Mouse (Mus musculus): Measurements from ENCODE around the gene 4922502D21Rik. TPM values are rescaled to one million over a fixed set of nuclear protein-coding genes. Genes with fewer than 3 reads are reported as not detected.

The 4922502D21Rik gene
- total RNA-seq, 2 experiments from 2014 or later: not detected

- intact Hi-C loops (cut with DNase I): no loop called here
- DNase-seq: no peak
These were observed 16.9 kb downstream of the 4922502D21Rik start for GRCm38 (mm10) chr6:129314655-129315168.

- intact Hi-C loops (cut with DNase I): no loop called here
- DNase-seq: no peak
These were observed 19.1 kb downstream of the 4922502D21Rik start for GRCm38 (mm10) chr6:129312499-129312898.

- intact Hi-C loops (cut with DNase I): no loop called here
- no peak for DNase-seq
These were observed 27.4 kb downstream of the 4922502D21Rik start for GRCm38 (mm10) chr6:129304180-129304579.

- intact Hi-C loops (cut with DNase I): no loop called here
- DNase-seq: no peak
These were observed 42.9 kb downstream of the 4922502D21Rik start for GRCm38 (mm10) chr6:129288708-129289107.

GRCm38 (mm10) chr6:129284384-129285104, 47.1 kb downstream of the 4922502D21Rik start:
- intact Hi-C loops (cut with DNase I): no loop called here
- DNase-seq: no peak

GRCm38 (mm10) chr6:129283271-129283670, 48.3 kb downstream of the 4922502D21Rik start:
- DNase-seq: no peak
- intact Hi-C loops (cut with DNase I): no loop called here

- DNase-seq: no peak
- intact Hi-C loops (cut with DNase I): no loop called here
These were observed 55.1 kb downstream of the 4922502D21Rik start for GRCm38 (mm10) chr6:129276483-129276882.

- intact Hi-C loops (cut with DNase I): no loop called here
- no peak for DNase-seq
These were observed 55.9 kb downstream of the 4922502D21Rik start for GRCm38 (mm10) chr6:129275624-129276203.

- intact Hi-C loops (cut with DNase I): no loop called here
- no peak for DNase-seq
These were observed 56.4 kb downstream of the 4922502D21Rik start, which contains the start of gene Cd69 for GRCm38 (mm10) chr6:129275220-129275619. Gene Cd69, minus strand, starts transcription at chr6:129275436.

GRCm38 (mm10) chr6:129274476-129274875, 57.1 kb downstream of the 4922502D21Rik start:
- intact Hi-C loops (cut with DNase I): no loop called here
- DNase-seq: no peak

GRCm38 (mm10) chr6:129273662-129274061, 57.9 kb downstream of the 4922502D21Rik start:
- no peak for DNase-seq
- intact Hi-C loops (cut with DNase I): no loop called here

Other genes starting within 250 kb of the 4922502D21Rik start
- under 1 TPM; 0.15 to 0.36 TPM for gene Clec2e, start 230.9 kb downstream of the 4922502D21Rik start, total RNA-seq (2021)
- 10 to 100 TPM; 59.3 to 69.5 TPM for gene Clec2d, start 151.2 kb downstream of the 4922502D21Rik start, total RNA-seq (2021)
- under 1 TPM in 1 of 2 experiments, not detected in 1; 0.31 TPM for gene Cd69, start 56.4 kb downstream of the 4922502D21Rik start, total RNA-seq (2021)
- gene Clec12a, start 10.9 kb upstream of the 4922502D21Rik start, total RNA-seq (2021): under 1 TPM; 0.20 to 0.22 TPM
- gene Clec12b, start 54.1 kb upstream of the 4922502D21Rik start, total RNA-seq (2021): not detected
- gene Clec1b, start 65.5 kb upstream of the 4922502D21Rik start, total RNA-seq (2021): not detected
- gene Clec9a, start 77.1 kb upstream of the 4922502D21Rik start, total RNA-seq (2021): not detected
- gene Clec1a, start 120.2 kb upstream of the 4922502D21Rik start, total RNA-seq (2021): 1 to 10 TPM; 2.2 to 2.6 TPM
- not detected for gene Olr1, start 175.4 kb upstream of the 4922502D21Rik start, total RNA-seq (2021)
- gene Tmem52b, start 180.8 kb upstream of the 4922502D21Rik start, total RNA-seq (2021): not detected
- 10 to 100 TPM; 38.1 to 59.3 TPM for gene Gabarapl1, start 201.4 kb upstream of the 4922502D21Rik start, total RNA-seq (2021)
- not detected for gene Klre1, start 246.1 kb upstream of the 4922502D21Rik start, total RNA-seq (2021)